Mouse (Mus musculus): ENCODE data around the gene Pde6c. TPM values are rescaled to one million over a fixed set of nuclear protein-coding genes. Genes with fewer than 3 reads are reported as not detected.

The Pde6c gene
- not detected in 2 replicates for polyA plus RNA-seq (2015; fragmentation: Nextera tagmentation; extraction: Ambion mirVana)

GRCm38 (mm10) chr19:38132481-38132880 lies at the start of gene Pde6c:
Gene Pde6c (plus strand): TSS chr19:38132781.

DNA sequence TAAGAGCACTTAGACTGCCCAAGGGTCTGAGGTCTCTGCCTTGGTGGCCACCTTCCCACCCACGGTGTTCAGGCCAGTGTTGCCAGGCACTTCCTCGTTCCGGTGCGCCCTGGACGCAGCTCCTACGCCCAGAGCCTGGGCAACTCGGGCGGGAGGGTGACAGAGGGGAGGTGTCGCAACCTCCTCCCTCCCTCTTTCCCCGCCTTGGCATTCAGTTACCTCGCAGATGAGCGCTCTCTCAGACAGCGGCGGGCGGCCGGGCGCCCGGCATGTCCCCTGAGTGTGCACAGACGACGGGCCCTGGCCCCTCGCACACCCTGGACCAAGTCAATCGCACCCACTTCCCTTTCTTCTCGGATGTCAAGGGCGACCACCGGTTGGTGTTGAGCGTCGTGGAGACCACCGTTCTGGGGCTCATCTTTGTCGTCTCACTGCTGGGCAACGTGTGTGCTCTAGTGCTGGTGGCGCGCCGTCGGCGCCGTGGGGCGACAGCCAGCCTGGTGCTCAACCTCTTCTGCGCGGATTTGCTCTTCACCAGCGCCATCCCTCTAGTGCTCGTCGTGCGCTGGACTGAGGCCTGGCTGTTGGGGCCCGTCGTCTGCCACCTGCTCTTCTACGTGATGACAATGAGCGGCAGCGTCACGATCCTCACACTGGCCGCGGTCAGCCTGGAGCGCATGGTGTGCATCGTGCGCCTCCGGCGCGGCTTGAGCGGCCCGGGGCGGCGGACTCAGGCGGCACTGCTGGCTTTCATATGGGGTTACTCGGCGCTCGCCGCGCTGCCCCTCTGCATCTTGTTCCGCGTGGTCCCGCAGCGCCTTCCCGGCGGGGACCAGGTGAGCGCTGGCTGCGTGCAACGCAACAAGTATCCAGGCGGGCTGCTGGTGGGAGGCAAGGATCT lies 35.5 kb upstream of the Pde6c start, which contains the start of gene Ffar4:
Gene Ffar4, plus strand, starts transcription at position 214 of the 901 bp plus-strand sequence.

GRCm38 (mm10) chr19:38125219-38125610 lies 7.4 kb upstream of the Pde6c start, which contains the start of gene Rbp4:
Gene Rbp4 (minus strand): TSS chr19:38125281.

GRCm38 (mm10) chr19:38223905-38224684 lies 91.5 kb downstream of the Pde6c start, which contains the start of gene Fra10ac1:
Gene Fra10ac1 (minus strand): TSS chr19:38224156.

Other genes with a start within 250 kb of the Pde6c start
- gene Myof, start 89.2 kb upstream of the Pde6c start, polyA plus RNA-seq (2015; fragmentation: Nextera tagmentation; extraction: Ambion mirVana), result 60.6 and 67.7 TPM in 2 replicates
- 5.4 and 10.7 TPM in 2 replicates for gene Cep55, start 77.8 kb upstream of the Pde6c start, polyA plus RNA-seq (2015; fragmentation: Nextera tagmentation; extraction: Ambion mirVana)
- 0.35 and 0.59 TPM in 2 replicates for gene Ffar4, start 35.7 kb upstream of the Pde6c start, polyA plus RNA-seq (2015; fragmentation: Nextera tagmentation; extraction: Ambion mirVana)
- 77.1 and 81.8 TPM in 2 replicates for gene Rbp4, start 7.5 kb upstream of the Pde6c start, polyA plus RNA-seq (2015; fragmentation: Nextera tagmentation; extraction: Ambion mirVana)
- 19.2 and 21.3 TPM in 2 replicates for gene Fra10ac1, start 91.4 kb downstream of the Pde6c start, polyA plus RNA-seq (2015; fragmentation: Nextera tagmentation; extraction: Ambion mirVana)
- 0.20 and 0.34 TPM in 2 replicates for gene Lgi1, start 131.8 kb downstream of the Pde6c start, polyA plus RNA-seq (2015; fragmentation: Nextera tagmentation; extraction: Ambion mirVana)